Mouse (Mus musculus) liver, embryonic 11.5 days (tissue): ENCODE results near the gene Pik3ip1. TPM values are rescaled to one million over a fixed set of nuclear protein-coding genes. Genes with fewer than 3 reads are reported as not detected.

Experiments
- ATAC-seq: fragments of 200-750 bp; cut with Nextera tagmentation; replicated peaks from 2 replicates; pipeline ENCODE4 v1.8.0; 2017; ENCODE audit warnings: moderate number of reproducible peaks, mild to moderate bottlenecking, moderate TSS enrichment, moderate library complexity; ENCODE audit not compliant: low FRiP score
- DNase-seq: peaks from one replicate; pipeline ENCODE4 v3.0.0-alpha.2; 2017; ENCODE audit warnings: low spot score
- H3K27ac ChIP-seq: fragments of 300-500 bp; sonication (generic); 2 replicates; pipeline ENCODE4 v1.5.1; 2014; ENCODE audit warnings: mild to moderate bottlenecking, low read depth, low read length, control low read depth
- H3K27me3 ChIP-seq: fragments of 300-500 bp; sonication (generic); replicated peaks from 2 replicates; pipeline ENCODE4 v1.6.1; 2014; ENCODE audit warnings: low read length, mixed read lengths; ENCODE audit not compliant: control insufficient read depth, insufficient read depth
- H3K36me3 ChIP-seq: fragments of 300-500 bp; sonication (generic); 2 replicates; pipeline ENCODE4 v1.6.1; 2014; ENCODE audit warnings: mild to moderate bottlenecking, low read length, moderate library complexity, mixed read lengths; ENCODE audit not compliant: control insufficient read depth, insufficient read depth
- H3K4me1 ChIP-seq: fragments of 300-500 bp; sonication (generic); replicated peaks from 2 replicates; pipeline ENCODE4 v1.6.1; 2014; ENCODE audit warnings: low read length, mixed read lengths; ENCODE audit not compliant: control insufficient read depth, insufficient read depth
- H3K4me2 ChIP-seq: fragments of 300-500 bp; sonication (generic); 2 replicates; pipeline ENCODE4 v1.6.1; 2014; ENCODE audit warnings: mild to moderate bottlenecking, control low read depth, moderate library complexity
- H3K4me3 ChIP-seq: fragments of 300-500 bp; sonication (generic); 2 replicates; pipeline ENCODE4 v1.5.1; 2014; ENCODE audit warnings: low read depth, low read length, control low read depth
- H3K9ac ChIP-seq: fragments of 300-500 bp; sonication (generic); 2 replicates; pipeline ENCODE4 v1.6.1; 2014; ENCODE audit warnings: low read depth, low read length, control low read depth
- H3K9me3 ChIP-seq: fragments of 300-500 bp; sonication (generic); 2 replicates; pipeline ENCODE4 v1.6.1; 2016; ENCODE audit warnings: low read length, inconsistent platforms, mixed read lengths; ENCODE audit not compliant: control insufficient read depth
- WGBS: fragments of 180-500 bp; shearing (Covaris S2); extraction: QIAGEN DNeasy Blood & Tissue Kit; methylation state at CpG from one replicate; pipeline ENCODE4 v1.1.7; 2014; 5-methylcytosine and 5-hydroxymethylcytosine counted together
- polyA plus RNA-seq: library from polyadenylated mRNA; unstranded; fragments of >200 nt; fragmentation: Nextera tagmentation; extraction: Ambion mirVana; gene quantifications from 2 replicates; pipeline ENCODE4 v1.2.1, GENCODE M21; 2014

Gene Pik3ip1
- polyA plus RNA-seq, 1 experiment from 2014 or later = 3.8 TPM

DNA sequence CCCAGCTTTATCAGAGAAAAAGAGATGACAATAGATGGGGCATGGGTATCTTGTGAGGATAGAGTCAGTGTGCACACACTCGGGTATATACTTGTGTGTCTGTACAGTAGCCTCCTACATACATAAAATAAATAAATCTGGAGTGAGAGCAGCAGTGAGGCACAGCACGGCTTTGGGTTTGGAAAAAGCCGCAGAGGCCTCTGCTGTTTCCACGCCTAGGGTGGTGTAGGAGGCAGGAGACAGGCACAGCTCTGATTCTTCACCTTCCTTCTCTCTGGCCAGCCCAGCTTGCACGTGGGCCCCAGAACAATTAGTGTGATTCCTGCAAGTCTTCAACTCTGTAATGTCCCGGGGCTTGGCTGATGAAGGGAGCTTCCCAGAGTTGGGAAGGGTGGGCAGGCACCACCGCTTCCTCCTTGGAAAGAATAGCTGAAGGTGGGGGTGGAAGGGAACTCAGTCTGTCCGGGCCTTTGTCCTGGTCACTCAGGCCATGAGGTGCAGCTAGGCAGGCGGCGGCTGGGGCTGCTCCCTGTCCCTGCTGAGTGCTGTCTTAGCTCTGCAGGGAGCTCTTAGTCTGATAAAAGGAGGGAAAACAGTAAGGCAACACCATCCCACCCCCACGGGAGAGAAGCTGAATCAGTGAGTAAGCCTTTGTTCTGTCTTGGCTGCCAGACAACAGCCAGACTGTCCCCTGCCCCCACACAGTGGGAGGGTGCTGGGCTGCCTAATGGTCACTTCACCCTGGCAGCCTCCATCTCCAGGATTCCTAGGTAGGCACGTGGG lies 7.2 kb downstream of the Pik3ip1 start:
- no peak overlapping the region for H3K27ac ChIP-seq
- H3K27me3 ChIP-seq = no peaks in the 10 kb centered on the region
- ATAC-seq (peak; percentile 42; the same call in 1 of the 2 replicates), DNase-seq (peak; percentile 45)
- H3K36me3 ChIP-seq = no peaks in the 10 kb centered on the region
- H3K9ac ChIP-seq = no peak overlapping the region
- H3K4me1 ChIP-seq = peaks cover 18% of the 10 kb centered on the region
- no peak overlapping the region for H3K4me2 ChIP-seq
- no peaks in the 10 kb centered on the region for H3K9me3 ChIP-seq
- H3K4me3 ChIP-seq = no peak overlapping the region
- WGBS = 28% methylated on average over 12 of the region's 12 CpGs

DNA sequence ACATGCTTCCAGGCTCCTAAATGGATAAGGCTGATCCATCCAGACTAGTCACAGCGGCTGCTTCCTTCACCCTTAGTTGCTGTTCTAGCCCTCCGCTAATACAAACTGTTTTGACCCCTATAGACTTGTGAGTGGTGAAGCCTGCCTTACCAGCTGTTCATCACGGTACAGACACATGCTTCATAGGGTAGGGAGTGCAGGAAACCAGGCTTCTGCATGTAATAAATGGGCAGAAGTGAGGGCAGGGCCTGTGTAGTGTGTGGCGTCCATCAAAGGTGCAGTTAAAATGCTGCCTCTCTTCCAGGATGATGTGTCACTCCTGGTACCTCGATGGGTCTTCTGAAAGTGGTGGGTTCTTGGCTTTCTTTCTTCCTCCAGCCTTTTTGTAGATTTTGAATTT lies 7.8 kb downstream of the Pik3ip1 start:
- whole genome bisulfite sequencing = 62% methylated on average over 5 of the region's 5 CpGs
- Histone ChIP-seq H3K36me3 (no peaks in the 10 kb centered on the region), H3K4me3 (no peak overlapping the region), H3K27me3 (no peaks in the 10 kb centered on the region), H3K4me1 (peaks cover 14% of the 10 kb centered on the region), H3K9ac (no peak overlapping the region), H3K4me2 (no peak overlapping the region), H3K9me3 (no peaks in the 10 kb centered on the region), H3K27ac (no peak overlapping the region)
- ATAC-seq = no peak
- no peak for DNase-seq

DNA sequence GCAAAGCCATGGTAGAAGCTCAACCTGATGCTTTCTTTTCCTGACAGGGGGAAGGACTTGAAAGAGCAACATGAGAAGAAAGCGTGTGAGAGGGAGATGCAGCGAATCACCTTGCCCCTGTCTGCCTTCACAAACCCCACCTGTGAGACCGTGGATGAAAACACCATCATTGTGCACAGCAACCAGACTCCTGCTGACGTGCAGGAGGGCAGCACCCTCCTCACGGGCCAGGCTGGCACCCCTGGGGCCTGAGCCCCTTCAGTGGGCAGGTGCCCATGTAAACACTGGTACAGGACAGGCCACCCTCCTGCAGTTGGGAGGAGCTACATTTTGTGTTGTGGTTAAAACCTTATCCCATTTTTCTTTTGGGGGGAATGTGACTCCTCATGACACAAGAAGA lies 11.3 kb downstream of the Pik3ip1 start:
- H3K4me1 ChIP-seq = no peaks in the 10 kb centered on the region; the same call in 1 of the 2 replicates
- H3K4me2 ChIP-seq = no peak overlapping the region
- peaks cover 10% of the 10 kb centered on the region for H3K36me3 ChIP-seq
- H3K27me3 ChIP-seq = no peaks in the 10 kb centered on the region
- no peak overlapping the region for H3K27ac ChIP-seq
- no peaks in the 10 kb centered on the region for H3K9me3 ChIP-seq
- no peak overlapping the region for H3K4me3 ChIP-seq
- no peak overlapping the region for H3K9ac ChIP-seq
- 76% methylated on average over 5 of the region's 5 CpGs for WGBS
- DNase-seq (no peak), ATAC-seq (no peak)

DNA sequence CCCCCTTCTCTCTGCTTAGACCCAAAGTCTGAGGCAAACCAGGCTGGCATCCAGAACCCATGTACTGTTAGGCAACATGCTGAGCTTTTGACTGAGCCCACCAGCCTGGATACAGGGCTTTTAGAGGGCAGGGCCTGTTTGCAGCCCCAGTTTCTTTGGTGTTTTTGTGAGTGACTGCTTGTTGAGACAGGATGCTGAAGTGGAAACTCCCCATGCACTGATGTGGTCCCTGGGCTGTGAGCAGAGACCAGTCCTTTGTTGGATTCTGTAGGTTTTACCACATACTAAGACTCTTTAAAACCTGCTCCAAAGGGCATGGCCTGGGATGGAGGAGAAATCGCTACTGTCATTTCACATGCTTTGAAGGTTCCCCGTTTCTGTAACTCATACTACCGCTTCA lies 14.7 kb downstream of the Pik3ip1 start:
- no peak for DNase-seq
- H3K36me3 ChIP-seq = peaks cover 12% of the 10 kb centered on the region
- no peak overlapping the region; the same call in 1 of the 2 replicates for H3K9ac ChIP-seq
- H3K27me3 ChIP-seq = no peaks in the 10 kb centered on the region
- H3K4me2 ChIP-seq = no peak overlapping the region
- H3K4me3 ChIP-seq = no peak overlapping the region
- 81% methylated on average over 3 of the region's 3 CpGs for WGBS
- no peaks in the 10 kb centered on the region for H3K9me3 ChIP-seq
- ATAC-seq = no peak
- H3K27ac ChIP-seq = no peak overlapping the region
- H3K4me1 ChIP-seq = peaks cover 13% of the 10 kb centered on the region

DNA sequence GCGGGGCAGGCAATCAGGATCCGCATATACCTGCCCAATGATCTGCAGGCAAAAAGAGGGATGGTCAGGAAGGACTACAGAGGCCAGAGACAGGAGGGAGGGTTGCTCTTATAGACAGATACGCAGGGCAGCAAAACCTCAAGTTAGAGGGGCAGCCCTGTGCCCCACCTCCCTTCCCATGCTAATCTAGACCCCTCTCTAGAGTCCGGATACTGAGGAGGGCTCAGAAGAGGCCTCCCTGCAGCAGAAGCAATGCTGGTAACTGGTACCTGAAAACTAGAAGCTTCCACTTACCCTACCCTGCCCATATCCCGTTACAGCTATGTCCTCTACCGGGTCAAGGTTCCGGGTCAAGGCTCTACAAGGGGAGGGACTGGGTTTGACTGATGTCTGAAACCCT lies 16.1 kb downstream of the Pik3ip1 start:
- Histone ChIP-seq H3K27me3 (no peaks in the 10 kb centered on the region), H3K27ac (no peak overlapping the region), H3K4me3 (no peak overlapping the region), H3K9ac (no peak overlapping the region), H3K36me3 (peaks cover 21% of the 10 kb centered on the region), H3K4me1 (peaks cover 13% of the 10 kb centered on the region), H3K9me3 (no peaks in the 10 kb centered on the region), H3K4me2 (no peak overlapping the region)
- no peak for ATAC-seq
- no peak for DNase-seq
- 84% methylated on average over 7 of the region's 7 CpGs for WGBS

DNA sequence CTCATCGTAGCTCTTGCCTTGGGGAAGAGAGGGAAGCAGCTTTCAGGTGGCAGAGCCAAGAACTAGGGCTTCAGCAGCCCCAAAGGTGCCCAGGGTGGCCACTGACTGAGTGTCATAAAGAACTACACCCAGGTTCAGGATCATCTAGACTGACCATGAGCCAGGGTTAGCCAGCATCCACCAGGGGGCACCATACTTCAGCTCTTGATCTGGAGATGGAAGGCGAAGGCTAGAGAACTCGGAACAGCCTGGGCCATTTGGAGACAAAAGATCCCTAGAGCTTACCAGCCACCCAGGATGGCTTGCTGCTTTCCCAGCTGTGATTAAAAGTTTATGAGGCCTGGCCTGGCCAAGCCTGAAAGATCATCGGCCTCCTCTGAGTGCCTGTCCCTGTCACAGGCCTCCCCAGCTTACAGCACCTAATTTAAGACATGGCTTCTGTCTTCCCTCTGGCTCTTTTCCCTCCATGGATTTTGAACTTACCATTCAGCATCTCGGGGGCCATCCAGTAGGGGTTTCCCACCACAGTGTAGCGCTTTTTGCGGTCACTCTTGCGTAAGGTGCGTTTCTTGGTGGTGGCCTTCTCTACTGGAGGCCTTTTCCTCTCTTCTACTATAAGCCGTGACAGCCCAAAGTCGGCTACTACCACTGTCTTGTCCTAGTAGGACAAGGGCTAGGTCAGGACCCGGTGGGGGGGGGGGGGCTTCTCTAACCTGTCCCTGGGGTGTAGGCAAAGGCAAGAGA lies 17.1 kb downstream of the Pik3ip1 start:
- Histone ChIP-seq H3K4me3 (no peak overlapping the region), H3K4me1 (peaks cover 13% of the 10 kb centered on the region), H3K36me3 (peaks cover 21% of the 10 kb centered on the region), H3K4me2 (no peak overlapping the region), H3K9ac (no peak overlapping the region), H3K9me3 (no peaks in the 10 kb centered on the region), H3K27me3 (no peaks in the 10 kb centered on the region), H3K27ac (no peak overlapping the region)
- peak; percentile 73 for ATAC-seq
- peak; percentile 81 for DNase-seq
- WGBS = 66% methylated on average over 12 of the region's 12 CpGs

DNA sequence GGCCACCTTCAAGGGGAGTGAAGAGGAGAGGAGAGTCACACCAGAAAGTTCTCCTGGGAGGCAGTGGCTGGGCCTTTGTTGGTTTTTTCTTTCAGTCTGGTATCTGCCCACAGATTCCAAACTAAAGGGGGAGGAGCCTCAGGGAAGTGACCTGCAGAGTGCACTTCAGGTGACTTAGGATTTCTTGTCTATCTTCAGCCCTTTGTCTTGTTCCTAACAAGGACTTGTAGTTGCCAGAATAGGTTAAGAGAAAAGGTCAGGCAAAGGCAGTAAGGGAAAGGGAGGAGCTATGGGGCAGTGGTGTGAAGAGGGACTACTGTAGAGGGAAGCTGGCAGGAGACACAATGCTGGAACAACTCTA lies 17.6 kb downstream of the Pik3ip1 start:
- DNase-seq (no peak), ATAC-seq (no peak)
- peaks cover 13% of the 10 kb centered on the region for H3K4me1 ChIP-seq
- H3K27ac ChIP-seq = no peak overlapping the region
- H3K27me3 ChIP-seq = no peaks in the 10 kb centered on the region
- H3K9me3 ChIP-seq = no peaks in the 10 kb centered on the region
- H3K4me3 ChIP-seq = no peak overlapping the region
- peaks cover 21% of the 10 kb centered on the region for H3K36me3 ChIP-seq
- H3K9ac ChIP-seq = no peak overlapping the region
- no peak overlapping the region for H3K4me2 ChIP-seq

DNA sequence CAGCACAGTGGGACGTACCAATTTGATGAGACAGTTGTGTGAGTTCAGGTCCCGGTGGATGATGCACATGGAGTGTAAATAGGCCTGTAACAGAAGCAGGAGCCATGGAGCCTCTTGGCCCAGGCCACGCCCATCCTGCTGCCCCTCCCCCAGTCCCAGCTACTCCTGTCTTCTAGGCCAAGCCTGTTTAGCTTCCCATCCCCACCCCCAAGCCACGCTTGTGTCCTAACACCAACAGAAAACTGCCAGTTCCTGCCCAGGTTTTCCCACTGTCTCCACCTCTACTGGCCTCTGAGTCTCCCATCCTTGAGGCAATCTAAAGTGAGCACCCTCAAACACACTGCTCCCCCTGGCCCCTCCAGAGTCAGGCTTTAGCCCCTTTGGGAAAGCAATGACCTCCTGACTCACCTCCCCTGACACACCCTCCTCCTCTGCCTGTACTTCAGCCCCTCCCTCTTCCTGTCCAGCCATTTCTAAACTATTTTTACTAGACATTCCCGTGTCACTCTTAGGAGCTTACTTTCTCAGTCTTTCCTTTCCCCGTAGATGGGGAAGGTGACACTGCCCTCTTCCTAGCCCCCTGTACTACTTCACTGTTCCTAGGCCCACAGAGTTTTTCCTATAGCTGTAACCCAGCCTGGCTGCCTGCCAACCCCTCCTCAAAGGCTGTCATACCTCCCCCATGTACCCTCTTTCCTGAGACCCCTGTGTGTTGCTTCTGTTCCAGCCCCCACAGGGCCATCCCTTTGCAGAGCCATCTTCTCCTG lies 18.6 kb downstream of the Pik3ip1 start:
- ATAC-seq (peak; percentile 42), DNase-seq (no peak)
- H3K4me3 ChIP-seq = no peak overlapping the region
- H3K27me3 ChIP-seq = no peaks in the 10 kb centered on the region
- peak overlapping the region; percentile 37; the same call in 1 of the 2 replicates for H3K9ac ChIP-seq
- no peaks in the 10 kb centered on the region for H3K9me3 ChIP-seq
- peaks cover 13% of the 10 kb centered on the region for H3K4me1 ChIP-seq
- 30% methylated on average over 6 of the region's 6 CpGs for WGBS
- H3K36me3 ChIP-seq = peaks cover 25% of the 10 kb centered on the region
- H3K4me2 ChIP-seq = no peak overlapping the region
- H3K27ac ChIP-seq = peak overlapping the region; percentile 25; the same call in 1 of the 2 replicates
